Mouse (Mus musculus) CD8-positive naive resting alpha-beta T cell, adult 57 days (primary cell): ENCODE results near the gene Sec31a. TPM values are rescaled to one million over a fixed set of nuclear protein-coding genes. Genes with fewer than 3 reads are reported as not detected.

Experiments
- total RNA-seq: library from RNA; stranded (reverse); gene quantifications from one replicate; pipeline ENCODE4 v1.2.4, GENCODE M21; 2023

Sec31a gene
- 137 TPM for total RNA-seq

DNA sequence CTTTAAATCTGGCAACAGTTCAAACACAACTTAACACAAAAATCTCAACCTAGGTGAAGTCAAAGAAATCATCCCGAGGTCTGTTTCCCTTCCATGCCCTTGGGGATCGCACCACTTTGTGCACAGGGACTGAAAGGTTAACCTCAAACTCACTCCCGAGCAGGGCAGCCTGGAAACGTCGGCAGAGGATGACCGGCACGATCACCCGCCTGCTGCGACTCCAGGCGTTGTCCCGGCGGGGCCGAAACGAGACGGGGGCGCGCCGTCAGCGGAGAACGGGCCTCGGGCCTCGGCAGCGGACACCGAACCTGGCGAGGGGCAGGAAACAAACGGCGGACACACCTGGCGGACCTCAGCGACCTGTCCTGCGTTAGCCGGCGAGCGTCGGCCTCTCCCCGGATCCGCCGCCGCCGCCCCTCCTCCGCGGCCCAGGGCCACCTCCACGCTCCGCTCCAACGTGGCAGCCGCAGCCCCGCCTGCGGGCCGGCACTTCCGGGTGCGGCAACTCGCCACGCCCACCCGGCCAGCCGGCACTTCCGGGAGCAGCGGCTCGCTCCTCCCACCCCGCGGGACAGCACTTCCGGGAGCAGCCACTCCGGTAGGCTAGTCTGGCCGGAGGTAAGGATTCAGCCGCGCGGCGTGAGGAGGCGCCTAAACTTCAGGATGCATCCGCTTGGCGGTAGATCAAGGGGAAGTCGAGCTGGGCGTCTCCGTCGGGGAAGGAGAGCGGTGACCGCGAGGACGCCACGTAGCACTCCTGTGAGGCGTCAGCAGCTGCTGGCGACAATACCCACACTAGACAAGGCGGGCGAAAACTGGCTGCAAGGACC lies at the start of gene Sec31a:
Sec31a (minus strand) TSS at position 474 of the 830 bp plus-strand sequence.

Other genes starting within 250 kb of the Sec31a start
- gene Lin54, start 84.4 kb upstream of the Sec31a start, total RNA-seq, result 28.1 TPM
- gene Cops4, start 102.1 kb upstream of the Sec31a start, total RNA-seq, result 64.3 TPM
- 55.5 TPM for gene Plac8, start 156.0 kb upstream of the Sec31a start, total RNA-seq